Mouse (Mus musculus): Measurements from ENCODE around the gene Csnk2b.

- TF ChIP-seq CTCF (IDR thresholded peaks at IDR 0.05; ENCODE audit: insufficient read depth, low read depth, low read length), result no peak
- TF ChIP-seq POLR2A (IDR thresholded peaks at IDR 0.05; ENCODE audit: insufficient read depth, low read depth, low read length), result no peak
These were observed at the start of gene Csnk2b for GRCm38 (mm10) chr17:35121871-35122303.

Measured in olfactory bulb, adult 2 months (tissue).